In the genomic region with DNA sequence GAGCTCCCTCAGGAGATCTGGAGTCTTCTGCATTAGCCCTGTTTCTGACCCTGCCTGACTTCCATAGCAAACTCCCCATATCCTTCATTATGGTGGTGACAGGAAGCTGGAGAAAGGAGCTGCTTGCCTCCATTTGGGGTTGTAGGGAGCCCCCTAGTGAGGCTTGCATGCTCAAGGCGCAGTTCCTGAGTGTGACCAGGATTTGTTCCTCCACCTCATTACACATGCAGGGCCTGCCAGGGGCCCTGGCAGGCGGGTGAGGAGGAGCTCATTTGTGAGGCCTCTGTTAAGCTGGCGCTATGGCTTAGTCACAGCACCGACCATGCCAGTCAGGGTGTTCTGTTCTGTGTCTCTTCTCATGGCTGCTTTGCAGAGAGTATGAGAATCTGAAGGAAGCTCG, we compare ENCODE assay signal across 1 mouse cellular context.
TF ChIP-seq lines count a peak whose summit lies in the region.

No protein-coding gene starts in this region.

TF ChIP-seq in C2C12, 6 proteins besides CTCF, POLR2A, EP300 and RAD21 (continued from another document):
- TF ChIP-seq MYOG (IDR thresholded peaks at IDR 0.05; ENCODE audit: control insufficient read depth, extremely low read depth, insufficient read length) (no peak), MYOD1 (IDR thresholded peaks at IDR 0.05; ENCODE audit: control insufficient read depth, insufficient read length, low read depth) (no peak), USF1 (IDR thresholded peaks at IDR 0.05; ENCODE audit: low read depth) (no peak), MAX (IDR thresholded peaks at IDR 0.05) (no peak)
